Mouse (Mus musculus): ENCODE measurements at regions not wholly inside any gene's neighbourhood (a gene's known extent, or its start where the extent isn't known, plus 50 kb on each side); places are given as distances from the start of the nearest gene placed in this dataset.
A peak's percentile ranks its signal among the peaks of the same experiment; 100 is the strongest.

DNA sequence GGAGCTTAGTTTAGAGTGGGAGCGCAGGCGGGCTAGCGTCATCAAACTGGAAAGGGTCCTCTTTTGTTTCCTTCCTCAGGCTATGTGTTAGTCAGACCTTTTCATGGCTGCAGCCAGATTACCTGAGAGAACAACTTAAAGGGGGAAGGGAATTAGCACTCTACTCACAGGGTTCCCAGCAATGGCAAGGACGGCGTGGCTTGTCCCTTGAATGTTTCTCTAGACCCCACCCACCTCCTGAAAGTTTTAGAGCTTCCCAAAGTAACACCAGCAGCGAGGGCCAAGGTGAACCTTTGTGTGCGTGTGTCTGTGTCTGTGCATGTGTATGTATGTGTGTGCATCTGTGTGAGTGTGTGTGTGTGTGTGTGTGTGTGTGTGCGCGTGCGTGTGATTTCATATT is 1151.0 kb upstream of the Gulo start:
- H3K9ac ChIP-seq (ENCODE audit: insufficient read depth, low read depth, low read length, poor library complexity, severe bottlenecking) = no peak overlapping the region
- peak overlapping the region in 1 of 2 experiments; percentile 46; a peak in 1 of 4 replicates for H3K4me3 ChIP-seq (ENCODE audit: insufficient read depth in 1 of 2, low read depth in 1 of 2, low read length in 2 of 2, poor library complexity in 1 of 2, severe bottlenecking in 1 of 2)
- H3K4me1 ChIP-seq (ENCODE audit: control insufficient read depth in 2 of 2, insufficient read depth in 2 of 2, low read length in 2 of 2, poor library complexity in 1 of 2) = peaks cover 2 to 7% of the 10 kb centered on the region in 2 experiments; a peak in 1 of 4 replicates
- no peaks in the 10 kb centered on the region for H3K36me3 ChIP-seq (ENCODE audit: control insufficient read depth, insufficient read depth, low read length, poor library complexity, severe bottlenecking)
- no peaks in the 10 kb centered on the region for H3K9me3 ChIP-seq (ENCODE audit: control insufficient read depth, insufficient read depth, low read depth, low read length)
- no peak overlapping the region for H3K27ac ChIP-seq (ENCODE audit: insufficient read depth, low read depth, low read length, poor library complexity, severe bottlenecking)
- peak; percentile 40 for DNase-seq (ENCODE audit: low read depth, low spot score)
- no peak for TF ChIP-seq ZC3H11A (IDR thresholded peaks at IDR 0.05; ENCODE audit: borderline replicate concordance, low read depth, low read length)
- no peak for TF ChIP-seq ZNF384 (IDR thresholded peaks at IDR 0.05; ENCODE audit: low read depth, low read length)
- TF ChIP-seq HCFC1 (IDR thresholded peaks at IDR 0.05; ENCODE audit: borderline replicate concordance, insufficient read depth, low read length) = no peak
- TF ChIP-seq CHD2 (IDR thresholded peaks at IDR 0.05; ENCODE audit: low read depth, low read length) = no peak
- TF ChIP-seq MAFK (IDR thresholded peaks at IDR 0.05; ENCODE audit: insufficient read depth, low read depth, low read length) = no peak
- in situ Hi-C loops (cut with MboI; ENCODE audit: low sequenced_read_pairs in 2 of 2, unreplicated experiment in 2 of 2) = no loop called here

DNA sequence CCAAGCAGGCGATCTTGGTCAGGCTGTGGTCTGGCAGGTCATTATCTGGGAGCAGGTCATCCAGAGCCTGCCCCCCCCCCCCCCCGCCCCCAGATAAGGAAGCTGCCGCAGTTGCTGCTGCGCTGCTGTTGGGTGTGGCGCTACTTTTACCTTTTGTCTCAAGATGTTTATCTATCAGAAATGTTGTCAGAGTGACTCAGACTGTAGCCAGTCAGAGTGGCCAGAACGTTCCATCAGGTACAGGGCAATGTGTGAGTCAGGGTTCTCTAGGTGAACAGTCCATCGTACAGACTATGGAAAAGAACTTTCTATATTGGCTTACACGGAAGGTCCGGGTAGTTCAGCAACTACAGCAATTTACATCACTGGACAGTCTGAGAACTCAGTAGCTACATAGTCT is 1149.9 kb upstream of the Gulo start:
- TF ChIP-seq MAFK (IDR thresholded peaks at IDR 0.05; ENCODE audit: insufficient read depth, low read depth, low read length) (no peak), HCFC1 (IDR thresholded peaks at IDR 0.05; ENCODE audit: borderline replicate concordance, insufficient read depth, low read length) (no peak), ZC3H11A (IDR thresholded peaks at IDR 0.05; ENCODE audit: borderline replicate concordance, low read depth, low read length) (no peak), CHD2 (IDR thresholded peaks at IDR 0.05; ENCODE audit: low read depth, low read length) (no peak), ZNF384 (IDR thresholded peaks at IDR 0.05; ENCODE audit: low read depth, low read length) (no peak)
- H3K27ac ChIP-seq (ENCODE audit: insufficient read depth, low read depth, low read length, poor library complexity, severe bottlenecking) = no peak overlapping the region
- peaks cover 2 to 7% of the 10 kb centered on the region in 2 experiments; a peak in 1 of 4 replicates for H3K4me1 ChIP-seq (ENCODE audit: control insufficient read depth in 2 of 2, insufficient read depth in 2 of 2, low read length in 2 of 2, poor library complexity in 1 of 2)
- no peaks in the 10 kb centered on the region for H3K36me3 ChIP-seq (ENCODE audit: control insufficient read depth, insufficient read depth, low read length, poor library complexity, severe bottlenecking)
- no peak overlapping the region for H3K4me3 ChIP-seq (ENCODE audit: insufficient read depth in 1 of 2, low read depth in 1 of 2, low read length in 2 of 2, poor library complexity in 1 of 2, severe bottlenecking in 1 of 2)
- no peaks in the 10 kb centered on the region for H3K9me3 ChIP-seq (ENCODE audit: control insufficient read depth, insufficient read depth, low read depth, low read length)
- no peak overlapping the region for H3K9ac ChIP-seq (ENCODE audit: insufficient read depth, low read depth, low read length, poor library complexity, severe bottlenecking)
- in situ Hi-C loops (cut with MboI; ENCODE audit: low sequenced_read_pairs in 2 of 2, unreplicated experiment in 2 of 2) = no loop called here
- DNase-seq (ENCODE audit: low read depth, low spot score) = no peak

DNA sequence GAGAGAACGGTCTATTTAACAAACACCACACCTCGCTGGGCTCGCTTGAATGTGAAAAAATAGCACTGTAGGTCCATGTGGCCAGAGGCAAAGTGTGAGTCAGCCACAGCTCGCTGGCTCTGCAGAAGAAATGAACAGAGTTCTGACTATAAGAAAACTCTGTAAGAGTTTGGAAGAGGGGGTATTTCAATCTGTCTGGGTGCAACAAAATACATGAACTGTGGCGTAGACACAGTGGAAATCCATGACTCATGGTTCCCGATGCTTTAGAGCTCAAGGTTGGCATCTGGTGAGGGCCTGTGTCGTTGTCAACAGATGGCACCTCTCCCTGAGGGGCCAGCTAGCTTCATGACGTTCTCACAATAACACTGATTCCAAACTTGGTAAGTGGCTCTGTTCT is 1147.4 kb upstream of the Gulo start:
- DNase-seq (ENCODE audit: low read depth, low spot score) = no peak
- Histone ChIP-seq H3K9me3 (ENCODE audit: control insufficient read depth, insufficient read depth, low read depth, low read length) (no peaks in the 10 kb centered on the region), H3K9ac (ENCODE audit: insufficient read depth, low read depth, low read length, poor library complexity, severe bottlenecking) (no peak overlapping the region), H3K36me3 (ENCODE audit: control insufficient read depth, insufficient read depth, low read length, poor library complexity, severe bottlenecking) (no peaks in the 10 kb centered on the region), H3K4me1 (ENCODE audit: control insufficient read depth in 2 of 2, insufficient read depth in 2 of 2, low read length in 2 of 2, poor library complexity in 1 of 2) (peaks cover 2 to 7% of the 10 kb centered on the region in 2 experiments; a peak in 1 of 4 replicates), H3K27ac (ENCODE audit: insufficient read depth, low read depth, low read length, poor library complexity, severe bottlenecking) (no peak overlapping the region), H3K4me3 (ENCODE audit: insufficient read depth in 1 of 2, low read depth in 1 of 2, low read length in 2 of 2, poor library complexity in 1 of 2, severe bottlenecking in 1 of 2) (no peak overlapping the region)
- TF ChIP-seq HCFC1 (IDR thresholded peaks at IDR 0.05; ENCODE audit: borderline replicate concordance, insufficient read depth, low read length) (no peak), MAFK (IDR thresholded peaks at IDR 0.05; ENCODE audit: insufficient read depth, low read depth, low read length) (no peak), CHD2 (IDR thresholded peaks at IDR 0.05; ENCODE audit: low read depth, low read length) (no peak), ZC3H11A (IDR thresholded peaks at IDR 0.05; ENCODE audit: borderline replicate concordance, low read depth, low read length) (no peak), ZNF384 (IDR thresholded peaks at IDR 0.05; ENCODE audit: low read depth, low read length) (no peak)
- in situ Hi-C loops (cut with MboI; ENCODE audit: low sequenced_read_pairs in 2 of 2, unreplicated experiment in 2 of 2) = no loop called here

DNA sequence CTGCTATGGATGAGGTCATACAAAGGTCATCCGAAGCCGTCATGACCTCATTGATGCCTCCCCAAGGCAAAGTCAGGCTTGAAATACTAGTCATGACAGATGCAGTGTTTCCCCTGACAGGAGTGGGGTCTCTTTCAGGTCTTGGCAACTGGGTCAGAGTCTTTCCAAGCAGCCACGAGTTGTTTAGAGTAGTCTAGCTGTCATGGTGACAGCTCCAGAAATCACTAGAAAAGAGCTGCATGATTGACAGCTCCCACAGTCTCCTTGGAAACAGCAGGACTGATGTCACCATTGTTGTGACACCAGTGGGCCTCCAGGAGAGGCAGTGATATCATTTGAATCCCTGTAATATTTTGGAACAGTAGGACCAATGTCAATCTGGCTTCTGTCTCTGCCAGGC is 1144.6 kb upstream of the Gulo start:
- Histone ChIP-seq H3K27ac (ENCODE audit: insufficient read depth, low read depth, low read length, poor library complexity, severe bottlenecking) (no peak overlapping the region), H3K9me3 (ENCODE audit: control insufficient read depth, insufficient read depth, low read depth, low read length) (no peaks in the 10 kb centered on the region), H3K36me3 (ENCODE audit: control insufficient read depth, insufficient read depth, low read length, poor library complexity, severe bottlenecking) (no peaks in the 10 kb centered on the region), H3K9ac (ENCODE audit: insufficient read depth, low read depth, low read length, poor library complexity, severe bottlenecking) (no peak overlapping the region), H3K4me3 (ENCODE audit: insufficient read depth in 1 of 2, low read depth in 1 of 2, low read length in 2 of 2, poor library complexity in 1 of 2, severe bottlenecking in 1 of 2) (no peak overlapping the region), H3K4me1 (ENCODE audit: control insufficient read depth in 2 of 2, insufficient read depth in 2 of 2, low read length in 2 of 2, poor library complexity in 1 of 2) (no peaks in the 10 kb centered on the region)
- in situ Hi-C loops (cut with MboI; ENCODE audit: low sequenced_read_pairs in 2 of 2, unreplicated experiment in 2 of 2) = no loop called here
- DNase-seq (ENCODE audit: low read depth, low spot score) = no peak
- TF ChIP-seq ZC3H11A (IDR thresholded peaks at IDR 0.05; ENCODE audit: borderline replicate concordance, low read depth, low read length) = no peak
- no peak for TF ChIP-seq MAFK (IDR thresholded peaks at IDR 0.05; ENCODE audit: insufficient read depth, low read depth, low read length)
- TF ChIP-seq ZNF384 (IDR thresholded peaks at IDR 0.05; ENCODE audit: low read depth, low read length) = no peak
- no peak for TF ChIP-seq CHD2 (IDR thresholded peaks at IDR 0.05; ENCODE audit: low read depth, low read length)
- no peak for TF ChIP-seq HCFC1 (IDR thresholded peaks at IDR 0.05; ENCODE audit: borderline replicate concordance, insufficient read depth, low read length)
